Mouse (Mus musculus) T-helper 17 cell (primary cell): Measurements from ENCODE around the gene Gtf3c1.

Experiments
- in situ Hi-C, 2 experiments: fragments of 300-600 bp; cut with MboI, MseI; formaldehyde crosslinking; loops; 1 replicate in 1 of 2; 2 replicates in 1 of 2; pipeline ENCODE4 v1.15.1; 2025; ENCODE audit warnings: high pct_unique_total_duplicates in 2 of 2

The Gtf3c1 gene

GRCm38 (mm10) chr7:125596406-125596805, 111.2 kb downstream of the Gtf3c1 start:
- in situ Hi-C loops: no loop called here

GRCm38 (mm10) chr7:125593831-125594230, 113.7 kb downstream of the Gtf3c1 start:
- in situ Hi-C loops: no loop called here
